Mouse (Mus musculus): ENCODE data around the gene Aff1. TPM values are rescaled to one million over a fixed set of nuclear protein-coding genes. Genes with fewer than 3 reads are reported as not detected.

The Aff1 gene
- polyA plus RNA-seq, 2 experiments, result 7.0 to 17.1 TPM

GRCm38 (mm10) chr5:103655346-103656118 is 36.6 kb upstream of the Aff1 start, which contains the start of gene 1700016H13Rik:
Gene 1700016H13Rik, minus strand, starts transcription at chr5:103656010.
- DNase-seq (ENCODE audit: low read depth in 3 of 3, low spot score in 3 of 3), result peak in 2 of 3 experiments; percentile 30 to 36
- TF ChIP-seq EP300 (IDR thresholded peaks at IDR 0.05; ENCODE audit: low read depth), result no peak
- TF ChIP-seq CTCF (IDR thresholded peaks at IDR 0.05; ENCODE audit: low read depth), result peak; percentile 79
- H3K9me3 ChIP-seq (ENCODE audit: control insufficient read depth, low read length), result no peaks in the 10 kb centered on the region
- no peak within 1 kb of the TSS for H3K27ac ChIP-seq
- no peaks in the 10 kb centered on the region for H3K36me3 ChIP-seq (replicated peaks; ENCODE audit: control insufficient read depth, insufficient read depth, low read depth)
- peak within 1 kb of the TSS; percentile 85 for H3K4me2 ChIP-seq (ENCODE audit: low read depth)
- H3K4me1 ChIP-seq (replicated peaks; ENCODE audit: control insufficient read depth in 2 of 2, insufficient read depth in 2 of 2, low read length in 1 of 2), result no peaks in the 10 kb centered on the region
- peak; percentile 70 for ATAC-seq (ENCODE audit: insufficient read depth)
- H3K9ac ChIP-seq (replicated peaks), result peak within 1 kb of the TSS; percentile 55
- H3K27me3 ChIP-seq (ENCODE audit: control insufficient read depth, insufficient read depth, low read length), result no peaks in the 10 kb centered on the region
- WGBS (ENCODE audit: insufficient replicate concordance), result under 1% methylated on average over 49 of the region's 56 CpGs
- H3K4me3 ChIP-seq (ENCODE audit: insufficient read depth in 1 of 2, low read depth in 2 of 2, low read length in 2 of 2), result peak within 1 kb of the TSS; percentile 55 to 60

GRCm38 (mm10) chr5:103658921-103659320 is 33.3 kb upstream of the Aff1 start:
- no peak for DNase-seq (ENCODE audit: low read depth in 3 of 3, low spot score in 3 of 3)
- WGBS (ENCODE audit: insufficient replicate concordance), result 47% methylated on average over 5 of the region's 5 CpGs
- no peaks in the 10 kb centered on the region for H3K27me3 ChIP-seq (ENCODE audit: control insufficient read depth, insufficient read depth, low read length)
- no peak overlapping the region for H3K4me3 ChIP-seq (ENCODE audit: insufficient read depth in 1 of 2, low read depth in 2 of 2, low read length in 2 of 2)
- no peak for ATAC-seq (ENCODE audit: insufficient read depth)
- no peaks in the 10 kb centered on the region for H3K36me3 ChIP-seq (replicated peaks; ENCODE audit: control insufficient read depth, insufficient read depth, low read depth)
- H3K27ac ChIP-seq, result no peak overlapping the region
- TF ChIP-seq CTCF (IDR thresholded peaks at IDR 0.05; ENCODE audit: low read depth) (peak; percentile 46), EP300 (IDR thresholded peaks at IDR 0.05; ENCODE audit: low read depth) (no peak)
- H3K9ac ChIP-seq (replicated peaks), result no peak overlapping the region
- no peak overlapping the region for H3K4me2 ChIP-seq (ENCODE audit: low read depth)
- no peaks in the 10 kb centered on the region for H3K9me3 ChIP-seq (ENCODE audit: control insufficient read depth, low read length)
- H3K4me1 ChIP-seq (replicated peaks; ENCODE audit: control insufficient read depth in 2 of 2, insufficient read depth in 2 of 2, low read length in 1 of 2), result no peaks in the 10 kb centered on the region

- no peak overlapping the region for H3K4me2 ChIP-seq (ENCODE audit: low read depth)
- no peak overlapping the region for H3K9ac ChIP-seq (replicated peaks)
- H3K27me3 ChIP-seq (ENCODE audit: control insufficient read depth, insufficient read depth, low read length), result no peaks in the 10 kb centered on the region
- no peak overlapping the region for H3K4me3 ChIP-seq (ENCODE audit: insufficient read depth in 1 of 2, low read depth in 2 of 2, low read length in 2 of 2)
- no peaks in the 10 kb centered on the region for H3K36me3 ChIP-seq (replicated peaks; ENCODE audit: control insufficient read depth, insufficient read depth, low read depth)
- H3K9me3 ChIP-seq (ENCODE audit: control insufficient read depth, low read length), result no peaks in the 10 kb centered on the region
- ATAC-seq (ENCODE audit: insufficient read depth) (no peak), DNase-seq (ENCODE audit: low read depth in 3 of 3, low spot score in 3 of 3) (peak; percentile 26 to 41 (median 26))
- H3K27ac ChIP-seq, result no peak overlapping the region
- WGBS (ENCODE audit: insufficient replicate concordance), result 22% methylated on average over 3 of the region's 3 CpGs
- no peaks in the 10 kb centered on the region for H3K4me1 ChIP-seq (replicated peaks; ENCODE audit: control insufficient read depth in 2 of 2, insufficient read depth in 2 of 2, low read length in 1 of 2)
- TF ChIP-seq EP300 (IDR thresholded peaks at IDR 0.05; ENCODE audit: low read depth), result no peak
- TF ChIP-seq CTCF (IDR thresholded peaks at IDR 0.05; ENCODE audit: low read depth), result peak; percentile 61
Measured at GRCm38 (mm10) chr5:103659571-103659970, 32.6 kb upstream of the Aff1 start.

- WGBS (ENCODE audit: insufficient replicate concordance), result 62% methylated on average over 9 of the region's 9 CpGs
- H3K4me3 ChIP-seq (ENCODE audit: insufficient read depth in 1 of 2, low read depth in 2 of 2, low read length in 2 of 2), result no peak overlapping the region
- no peaks in the 10 kb centered on the region for H3K4me1 ChIP-seq (replicated peaks; ENCODE audit: control insufficient read depth in 2 of 2, insufficient read depth in 2 of 2, low read length in 1 of 2)
- ATAC-seq (ENCODE audit: insufficient read depth) (no peak), DNase-seq (ENCODE audit: low read depth in 3 of 3, low spot score in 3 of 3) (no peak)
- no peak overlapping the region for H3K4me2 ChIP-seq (ENCODE audit: low read depth)
- H3K36me3 ChIP-seq (replicated peaks; ENCODE audit: control insufficient read depth, insufficient read depth, low read depth), result no peaks in the 10 kb centered on the region
- no peak overlapping the region for H3K9ac ChIP-seq (replicated peaks)
- no peak overlapping the region for H3K27ac ChIP-seq
- H3K27me3 ChIP-seq (ENCODE audit: control insufficient read depth, insufficient read depth, low read length), result no peaks in the 10 kb centered on the region
- no peak for TF ChIP-seq CTCF (IDR thresholded peaks at IDR 0.05; ENCODE audit: low read depth)
- no peak for TF ChIP-seq EP300 (IDR thresholded peaks at IDR 0.05; ENCODE audit: low read depth)
- H3K9me3 ChIP-seq (ENCODE audit: control insufficient read depth, low read length), result no peaks in the 10 kb centered on the region
Measured at GRCm38 (mm10) chr5:103664932-103665331, 27.2 kb upstream of the Aff1 start.

GRCm38 (mm10) chr5:103665876-103666275 is 26.3 kb upstream of the Aff1 start:
- H3K36me3 ChIP-seq (replicated peaks; ENCODE audit: control insufficient read depth, insufficient read depth, low read depth), result no peaks in the 10 kb centered on the region
- no peak overlapping the region for H3K4me2 ChIP-seq (ENCODE audit: low read depth)
- 65% methylated on average over 2 of the region's 2 CpGs for WGBS (ENCODE audit: insufficient replicate concordance)
- H3K4me3 ChIP-seq (ENCODE audit: insufficient read depth in 1 of 2, low read depth in 2 of 2, low read length in 2 of 2), result no peak overlapping the region
- DNase-seq (ENCODE audit: low read depth in 3 of 3, low spot score in 3 of 3) (no peak), ATAC-seq (ENCODE audit: insufficient read depth) (no peak)
- H3K4me1 ChIP-seq (replicated peaks; ENCODE audit: control insufficient read depth in 2 of 2, insufficient read depth in 2 of 2, low read length in 1 of 2), result no peaks in the 10 kb centered on the region
- H3K9me3 ChIP-seq (ENCODE audit: control insufficient read depth, low read length), result no peaks in the 10 kb centered on the region
- no peaks in the 10 kb centered on the region for H3K27me3 ChIP-seq (ENCODE audit: control insufficient read depth, insufficient read depth, low read length)
- TF ChIP-seq CTCF (IDR thresholded peaks at IDR 0.05; ENCODE audit: low read depth) (no peak), EP300 (IDR thresholded peaks at IDR 0.05; ENCODE audit: low read depth) (no peak)
- no peak overlapping the region for H3K27ac ChIP-seq
- H3K9ac ChIP-seq (replicated peaks), result no peak overlapping the region

Data from liver, embryonic 14.5 days (tissue).